Mouse (Mus musculus): ENCODE measurements around the gene Rassf3.

DNA sequence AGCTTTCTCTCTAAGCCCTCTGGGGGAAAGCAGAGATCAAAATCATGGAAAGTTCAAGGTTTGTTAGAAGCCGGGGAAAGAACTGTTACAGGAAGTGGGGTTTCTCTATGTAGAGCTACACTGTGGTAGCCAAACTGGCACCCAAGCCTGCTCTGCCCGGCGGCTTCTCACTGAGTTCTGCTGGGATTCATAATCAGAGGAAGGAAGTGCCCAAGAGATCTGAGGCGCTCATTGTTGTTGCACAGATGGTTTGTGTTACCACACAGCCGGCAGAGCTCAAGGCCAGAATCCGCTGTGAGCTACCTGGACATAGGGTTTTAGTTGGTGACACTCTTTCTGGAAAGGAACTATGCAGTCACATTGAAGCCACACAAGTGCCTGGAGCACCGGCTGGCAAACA is 21.8 kb upstream of the Rassf3 start:
- TF ChIP-seq CTCF (IDR thresholded peaks at IDR 0.05; ENCODE audit: low read depth, low read length) (no peak), GATA2 (IDR thresholded peaks at IDR 0.05; ENCODE audit: borderline replicate concordance, low read depth, low read length) (no peak), GATA1 (IDR thresholded peaks at IDR 0.05; ENCODE audit: borderline replicate concordance, low read length) (no peak), TAL1 (conservative IDR thresholded peaks at IDR 0.05; ENCODE audit: low read depth, low read length) (no peak)
